Mouse (Mus musculus) kidney, embryonic 14.5 days (tissue): ENCODE data around the gene Lrrc38. TPM values are rescaled to one million over a fixed set of nuclear protein-coding genes. Genes with fewer than 3 reads are reported as not detected.

ENCODE experiments used
- ATAC-seq: fragments of 200-750 bp; cut with Nextera tagmentation; 2 replicates; pipeline ENCODE4 v1.8.0; 2017; ENCODE audit warnings: moderate number of reproducible peaks, mild to moderate bottlenecking, moderate TSS enrichment, moderate library complexity; ENCODE audit not compliant: low FRiP score, low TSS enrichment
- H3K27ac ChIP-seq: fragments of 300-500 bp; sonication (generic); 2 replicates; pipeline ENCODE4 v1.5.1; 2014; ENCODE audit warnings: low read depth, mild to moderate bottlenecking, low read length, moderate library complexity, mixed read lengths
- H3K27me3 ChIP-seq: fragments of 300-500 bp; sonication (generic); 2 replicates; pipeline ENCODE4 v1.6.1; 2014; ENCODE audit warnings: mild to moderate bottlenecking, low read length; ENCODE audit not compliant: control insufficient read depth, insufficient read depth
- H3K36me3 ChIP-seq: fragments of 300-500 bp; sonication (generic); 2 replicates; pipeline ENCODE4 v1.6.1; 2014; ENCODE audit warnings: low read length, mixed read lengths; ENCODE audit not compliant: control insufficient read depth, insufficient read depth
- H3K4me1 ChIP-seq: fragments of 300-500 bp; sonication (generic); 2 replicates; pipeline ENCODE4 v1.6.1; 2014; ENCODE audit warnings: low read length, mixed read lengths; ENCODE audit not compliant: control insufficient read depth, insufficient read depth
- H3K4me2 ChIP-seq: fragments of 300-500 bp; sonication (generic); replicated peaks from 2 replicates; pipeline ENCODE4 v1.6.1; 2014; ENCODE audit warnings: low read depth, mild to moderate bottlenecking, low read length
- H3K4me3 ChIP-seq: fragments of 300-500 bp; sonication (generic); 2 replicates; pipeline ENCODE4 v1.5.1; 2014; ENCODE audit warnings: mild to moderate bottlenecking, low read length
- H3K9ac ChIP-seq: fragments of 300-500 bp; sonication (generic); 2 replicates; pipeline ENCODE4 v1.6.1; 2014; ENCODE audit warnings: low read depth, mild to moderate bottlenecking, low read length, moderate library complexity
- H3K9me3 ChIP-seq: fragments of 300-500 bp; sonication (generic); 2 replicates; pipeline ENCODE4 v1.6.1; 2016; ENCODE audit warnings: low read length; ENCODE audit not compliant: control insufficient read depth
- WGBS: fragments of 180-500 bp; shearing (Covaris S2); extraction: QIAGEN DNeasy Blood & Tissue Kit; methylation state at CpG from one replicate; pipeline ENCODE4 v1.1.7; 2014; 5-methylcytosine and 5-hydroxymethylcytosine counted together
- polyA plus RNA-seq: library from polyadenylated mRNA; unstranded; fragments of >200 nt; fragmentation: Nextera tagmentation; extraction: Ambion mirVana; gene quantifications from 2 replicates; pipeline ENCODE4 v1.2.1, GENCODE M21; 2014

Gene Lrrc38
- polyA plus RNA-seq, 1 experiment from 2014 or later, result not detected

DNA sequence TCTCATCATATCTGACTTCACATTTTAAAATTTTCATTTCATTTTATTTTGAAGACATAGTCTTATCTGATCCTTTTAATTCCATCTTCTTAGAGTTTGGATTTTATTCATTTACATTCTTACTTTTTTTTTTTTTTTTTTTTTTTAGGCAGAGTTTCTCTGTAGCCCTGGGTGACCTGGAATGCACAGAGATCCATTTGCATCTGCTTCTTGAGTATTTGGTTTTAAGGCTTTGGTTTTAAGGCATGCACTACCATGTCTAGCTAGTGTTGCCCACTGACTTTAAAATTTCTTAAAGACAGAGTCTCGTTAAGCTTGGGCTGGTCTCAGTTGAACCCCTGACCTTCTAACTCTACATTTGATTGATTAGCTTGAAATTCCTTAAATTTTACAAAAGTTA lies 64.1 kb downstream of the Lrrc38 start:
- peaks cover 35% of the 10 kb centered on the region for H3K36me3 ChIP-seq
- H3K9ac ChIP-seq, result no peak overlapping the region
- no peaks in the 10 kb centered on the region for H3K27me3 ChIP-seq
- H3K27ac ChIP-seq, result no peak overlapping the region
- H3K4me3 ChIP-seq, result no peak overlapping the region
- H3K4me2 ChIP-seq, result no peak overlapping the region
- 88% methylated on average over 1 of the region's 1 CpGs for WGBS
- H3K4me1 ChIP-seq, result 0 out of 2 replicates have a peak, but pooled peaks cover 4% of the 10 kb centered on the region
- peaks cover 2% of the 10 kb centered on the region; the same call in 1 of the 2 replicates for H3K9me3 ChIP-seq
- no peak for ATAC-seq

DNA sequence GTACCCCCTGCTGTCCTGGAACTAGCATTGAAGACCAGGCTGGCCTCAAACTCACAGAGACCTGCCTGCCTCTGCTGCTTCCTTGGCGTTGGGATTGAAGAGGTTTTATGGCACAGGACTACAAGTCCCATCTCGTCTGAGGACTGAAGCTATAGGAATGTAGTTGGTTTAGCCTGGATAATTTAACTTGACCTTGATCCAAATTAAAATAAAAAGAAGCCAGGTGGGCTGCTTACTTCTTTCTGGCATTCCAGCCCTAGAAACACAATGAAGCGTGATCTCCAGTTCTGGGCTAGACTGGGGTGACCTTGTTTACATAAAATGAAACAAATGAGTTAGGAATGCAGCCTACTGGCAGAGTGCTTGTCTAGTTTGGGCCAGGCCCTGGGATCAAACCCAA lies 64.6 kb downstream of the Lrrc38 start:
- Histone ChIP-seq H3K4me2 (no peak overlapping the region), H3K9ac (no peak overlapping the region), H3K27me3 (no peaks in the 10 kb centered on the region), H3K4me3 (no peak overlapping the region), H3K4me1 (0 out of 2 replicates have a peak, but pooled peaks cover 4% of the 10 kb centered on the region), H3K9me3 (peaks cover 2% of the 10 kb centered on the region; the same call in 1 of the 2 replicates), H3K27ac (no peak overlapping the region), H3K36me3 (peaks cover 40% of the 10 kb centered on the region)
- WGBS, result 96% methylated on average over 3 of the region's 3 CpGs
- no peak for ATAC-seq

Other genes starting within 250 kb of the Lrrc38 start
- 11.0 and 15.8 TPM in 2 replicates for gene Prdm2, start 136.8 kb upstream of the Lrrc38 start, polyA plus RNA-seq
- 47.4 and 48.7 TPM in 2 replicates for gene Pdpn, start 50.2 kb upstream of the Lrrc38 start, polyA plus RNA-seq
- gene Pramel1, start 44.7 kb downstream of the Lrrc38 start, polyA plus RNA-seq, result not detected in 2 replicates
- 7.5 and 17.7 TPM in 2 replicates for gene Pramef8, start 62.7 kb downstream of the Lrrc38 start, polyA plus RNA-seq
- not detected in 2 replicates for gene Oog4, start 100.6 kb downstream of the Lrrc38 start, polyA plus RNA-seq
- gene Gm13043, start 161.6 kb downstream of the Lrrc38 start, polyA plus RNA-seq, result not detected in 2 replicates
- not detected in 2 replicates for gene Gm13040, start 186.2 kb downstream of the Lrrc38 start, polyA plus RNA-seq
- gene BC080695, start 201.9 kb downstream of the Lrrc38 start, polyA plus RNA-seq, result not detected in 2 replicates
- gene Gm13057, start 202.0 kb downstream of the Lrrc38 start, polyA plus RNA-seq, result not detected in 2 replicates